Mouse (Mus musculus): ENCODE data around the gene Sprr2a3.
"Not testable (repeated sequence)": the region's sequence is repeated elsewhere in the genome, so short reads cannot be mapped to it uniquely, and the experiment has no call there.

Sprr2a3 gene

DNA sequence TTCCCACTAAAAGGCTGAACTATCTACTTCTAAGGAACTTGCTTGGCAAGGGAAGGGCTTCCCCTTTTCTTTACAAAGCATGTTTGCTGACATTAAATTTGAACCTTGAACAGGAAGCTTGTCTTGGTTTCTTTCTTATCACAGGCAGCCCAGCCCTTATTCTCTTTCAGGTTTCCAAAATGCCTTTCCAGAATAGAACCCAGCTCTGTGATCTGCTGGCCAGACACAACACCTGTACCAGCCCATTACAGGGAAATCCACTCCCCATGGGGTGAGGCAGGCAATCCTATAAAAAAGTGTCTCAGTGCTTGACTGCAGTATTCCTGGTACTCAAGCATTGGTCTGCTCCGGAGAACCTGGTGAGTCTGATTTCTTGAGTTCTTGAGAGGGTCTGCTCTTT is at the start of gene Sprr2a3:
Gene Sprr2a3, plus strand, starts transcription at position 317 of the 400 bp plus-strand sequence.
- DNase-seq (ENCODE audit: low spot score) = not testable (repeated sequence)

DNA sequence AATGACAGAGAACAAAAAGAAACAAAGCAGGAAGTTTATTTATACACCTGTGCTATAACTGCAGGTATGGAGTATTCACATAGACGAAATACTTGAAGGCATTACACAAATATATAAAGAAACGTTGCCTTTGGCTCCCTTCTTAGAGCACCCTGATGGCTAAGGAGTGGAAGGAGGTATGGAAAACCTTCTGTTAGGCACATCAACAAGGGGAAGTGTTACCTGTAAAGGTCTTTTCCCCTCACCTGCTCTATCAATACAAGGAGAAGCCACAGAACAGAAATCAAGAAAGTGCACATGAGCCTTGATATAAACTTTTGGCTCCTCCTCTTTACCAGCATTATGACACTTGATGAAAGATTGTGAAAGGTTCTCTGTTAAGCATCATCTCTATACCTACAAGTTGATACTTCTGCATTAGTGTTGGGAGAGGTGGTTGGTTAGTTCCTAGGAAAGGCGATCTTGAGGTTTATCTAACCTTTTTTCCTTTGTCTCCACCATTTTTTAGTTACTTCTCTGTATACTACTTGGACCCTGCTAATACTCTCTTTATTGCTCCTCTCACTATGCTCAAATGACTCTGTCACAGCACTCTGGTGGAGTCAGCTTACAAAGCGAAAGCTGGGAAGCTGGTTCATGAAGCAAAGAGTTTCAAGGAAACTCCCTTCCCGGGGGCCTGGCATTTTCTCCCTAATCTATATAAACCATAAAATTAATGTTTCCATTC is 48.6 kb upstream of the Sprr2a3 start:
- DNase-seq (ENCODE audit: low spot score) = not testable (repeated sequence)

- DNase-seq (ENCODE audit: low spot score) = not testable (repeated sequence)
Measured at GRCm38 (mm10) chr3:92238736-92239135, 46.5 kb upstream of the Sprr2a3 start.

GRCm38 (mm10) chr3:92239197-92239596 is 46.0 kb upstream of the Sprr2a3 start:
- not testable (repeated sequence) for DNase-seq (ENCODE audit: low spot score)

- not testable (repeated sequence) for DNase-seq (ENCODE audit: low spot score)
Measured at GRCm38 (mm10) chr3:92244833-92245232, 40.4 kb upstream of the Sprr2a3 start.

GRCm38 (mm10) chr3:92246245-92246644 is 39.0 kb upstream of the Sprr2a3 start:
- not testable (repeated sequence) for DNase-seq (ENCODE audit: low spot score)

DNA sequence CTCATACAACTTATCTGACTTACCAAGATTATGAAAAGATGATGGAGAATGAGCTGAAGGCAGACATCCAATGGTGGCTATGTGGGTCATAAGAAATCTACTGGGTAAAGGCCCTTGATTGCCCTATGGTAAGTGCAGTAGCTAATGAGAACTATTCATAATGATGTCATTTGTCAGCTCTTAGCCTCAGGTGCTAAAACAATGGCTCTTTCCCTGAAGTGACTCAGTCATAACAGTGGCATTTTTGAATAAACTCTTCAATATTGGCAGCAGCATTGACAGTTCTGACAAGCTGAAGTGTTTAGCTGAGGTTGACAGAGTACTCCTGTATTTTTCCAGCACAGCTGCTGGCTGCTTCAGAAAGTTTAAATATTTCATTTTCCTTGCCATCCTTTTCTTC is 36.7 kb upstream of the Sprr2a3 start:
- DNase-seq (ENCODE audit: low spot score) = not testable (repeated sequence)

- not testable (repeated sequence) for DNase-seq (ENCODE audit: low spot score)
Measured at GRCm38 (mm10) chr3:92250450-92250849, 34.8 kb upstream of the Sprr2a3 start.

- DNase-seq (ENCODE audit: low spot score) = not testable (repeated sequence)
Measured at GRCm38 (mm10) chr3:92253860-92254259, 31.4 kb upstream of the Sprr2a3 start.

GRCm38 (mm10) chr3:92258526-92258925 is 26.7 kb upstream of the Sprr2a3 start:
- not testable (repeated sequence) for DNase-seq (ENCODE audit: low spot score)

DNA sequence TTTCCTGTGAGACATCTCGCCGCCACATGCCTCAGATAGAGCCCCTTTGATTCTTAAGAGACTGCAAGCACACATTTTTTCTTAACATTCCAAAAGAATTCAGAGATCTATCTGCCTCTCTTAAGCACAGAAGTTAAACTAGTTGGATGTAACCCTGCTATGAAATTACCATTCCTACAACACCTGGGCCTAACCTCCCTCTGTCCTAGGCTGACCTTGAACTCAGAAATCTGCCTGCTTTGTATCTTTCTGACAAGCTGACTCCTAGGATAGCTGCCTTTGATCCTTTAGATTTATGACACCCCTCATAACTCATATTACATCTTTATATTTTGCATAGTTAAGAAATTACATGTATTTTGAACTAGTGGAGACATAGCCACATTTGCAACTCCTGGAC is 21.8 kb upstream of the Sprr2a3 start:
- DNase-seq (ENCODE audit: low spot score) = not testable (repeated sequence)

GRCm38 (mm10) chr3:92271414-92271985 is 13.7 kb upstream of the Sprr2a3 start:
- DNase-seq (ENCODE audit: low spot score) = not testable (repeated sequence)

DNA sequence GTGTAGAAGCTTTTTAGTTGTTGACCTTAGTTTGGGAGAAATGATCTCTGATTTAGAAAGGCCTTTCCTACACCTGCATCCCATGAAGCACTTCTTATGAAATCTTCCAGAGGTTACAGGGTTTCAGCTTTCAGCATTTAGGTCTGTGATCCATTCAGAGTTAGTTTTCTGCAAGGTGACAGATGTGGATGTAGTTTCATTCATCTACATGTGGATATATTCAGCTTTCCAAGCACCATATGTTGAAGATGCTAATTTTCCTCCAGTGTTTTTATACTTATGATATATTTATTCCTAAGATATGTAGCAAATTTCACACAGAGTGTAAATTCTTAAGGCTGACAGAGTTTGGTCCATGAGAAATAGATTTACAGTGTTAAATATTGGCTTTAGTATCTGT is 11.7 kb upstream of the Sprr2a3 start:
- DNase-seq (ENCODE audit: low spot score) = not testable (repeated sequence)

- not testable (repeated sequence) for DNase-seq (ENCODE audit: low spot score)
Measured at GRCm38 (mm10) chr3:92274018-92274417, 11.2 kb upstream of the Sprr2a3 start.

- not testable (repeated sequence) for DNase-seq (ENCODE audit: low spot score)
Measured at GRCm38 (mm10) chr3:92279663-92280062, 5.6 kb upstream of the Sprr2a3 start.

DNA sequence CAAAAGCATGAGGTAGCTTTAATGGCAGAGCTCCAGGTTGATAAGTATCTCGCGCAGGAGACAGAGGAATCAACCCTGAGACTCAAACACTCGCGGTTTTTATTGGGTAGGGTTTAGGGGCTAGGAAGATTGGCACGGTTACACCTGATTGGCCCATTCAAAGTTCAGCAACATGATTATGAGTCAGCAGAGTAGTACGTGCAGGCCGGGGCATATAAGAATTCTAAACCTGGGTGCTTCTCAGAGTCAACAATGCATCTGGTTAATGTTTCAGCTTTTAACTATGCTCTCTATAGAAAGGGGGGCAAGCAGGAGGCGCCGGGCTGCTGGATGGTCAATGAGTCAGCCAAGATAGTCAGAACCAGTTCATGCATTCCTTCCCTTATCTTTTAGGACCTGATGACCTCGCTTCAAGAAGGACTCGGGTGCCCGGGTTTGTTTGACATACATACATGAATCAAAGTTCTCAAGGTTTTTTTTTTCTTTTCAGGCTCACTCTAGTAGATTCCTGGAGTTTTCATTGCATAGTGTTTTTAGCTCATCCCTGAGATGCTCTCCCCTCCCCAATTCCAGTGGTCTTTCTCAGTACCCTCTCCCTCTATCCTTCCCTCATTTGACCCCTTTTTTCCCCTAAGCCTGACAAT is 4.1 kb upstream of the Sprr2a3 start:
- DNase-seq (ENCODE audit: low spot score) = not testable (repeated sequence)

- not testable (repeated sequence) for DNase-seq (ENCODE audit: low spot score)
Measured at GRCm38 (mm10) chr3:92288489-92288888, 3.3 kb downstream of the Sprr2a3 start.

DNA sequence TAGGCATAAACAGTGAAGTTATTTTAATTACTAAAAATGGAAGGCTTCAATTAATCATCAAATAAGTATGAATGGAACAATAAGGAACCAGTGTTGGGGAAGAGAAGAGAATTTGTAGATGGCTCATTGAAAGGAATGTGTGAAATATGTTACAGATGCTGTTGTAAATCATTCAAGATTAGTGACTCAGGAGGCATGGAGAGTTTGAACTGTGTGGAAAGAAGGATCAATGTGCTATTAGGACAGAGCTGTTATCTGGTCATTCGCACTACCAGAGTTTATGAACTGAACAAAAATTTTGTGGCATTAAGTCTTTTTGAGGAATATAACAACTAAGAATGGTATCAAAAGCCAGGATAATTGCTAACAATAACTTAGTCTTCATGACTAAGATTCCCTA is 22.2 kb downstream of the Sprr2a3 start:
- no peak for DNase-seq (ENCODE audit: low spot score)

DNA sequence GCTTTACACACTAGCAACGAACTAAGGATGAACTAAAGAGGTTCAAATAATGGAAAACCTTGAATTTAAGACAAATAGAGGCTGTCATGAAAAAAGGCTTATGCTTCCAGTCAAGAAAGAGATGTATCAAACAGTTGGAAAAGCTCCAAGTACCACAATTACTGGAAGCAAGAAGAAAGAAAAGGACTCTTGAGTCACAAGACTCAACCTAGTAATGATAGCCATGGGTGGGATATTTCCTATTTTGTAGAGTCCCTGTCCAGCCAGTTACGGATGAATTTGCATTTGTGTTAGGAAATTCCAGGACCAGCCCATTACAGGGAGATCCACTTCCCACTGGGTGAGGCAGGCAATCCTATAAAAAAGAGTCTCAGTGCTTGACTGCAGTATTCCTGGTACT is 31.1 kb downstream of the Sprr2a3 start, which contains the start of gene Sprr2b:
Gene Sprr2b, plus strand, starts transcription at position 301 of the 400 bp plus-strand sequence.
- no peak for DNase-seq (ENCODE audit: low spot score)

DNA sequence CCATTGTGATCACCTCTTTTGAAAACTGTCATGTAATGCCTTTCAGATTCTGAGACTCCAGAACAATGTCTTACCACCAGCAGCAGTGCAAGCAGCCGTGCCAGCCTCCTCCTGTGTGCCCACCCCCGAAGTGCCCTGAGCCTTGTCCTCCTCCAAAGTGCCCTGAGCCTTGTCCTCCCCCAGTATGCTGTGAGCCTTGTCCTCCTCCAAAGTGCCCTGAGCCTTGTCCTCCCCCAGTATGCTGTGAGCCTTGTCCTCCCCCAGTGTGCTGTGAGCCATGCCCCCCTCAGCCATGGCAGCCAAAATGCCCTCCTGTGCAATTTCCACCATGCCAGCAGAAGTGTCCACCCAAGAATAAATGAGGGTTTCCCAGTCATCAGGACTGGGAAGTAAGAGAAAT is 32.2 kb downstream of the Sprr2a3 start:
- DNase-seq (ENCODE audit: low spot score) = no peak

DNA sequence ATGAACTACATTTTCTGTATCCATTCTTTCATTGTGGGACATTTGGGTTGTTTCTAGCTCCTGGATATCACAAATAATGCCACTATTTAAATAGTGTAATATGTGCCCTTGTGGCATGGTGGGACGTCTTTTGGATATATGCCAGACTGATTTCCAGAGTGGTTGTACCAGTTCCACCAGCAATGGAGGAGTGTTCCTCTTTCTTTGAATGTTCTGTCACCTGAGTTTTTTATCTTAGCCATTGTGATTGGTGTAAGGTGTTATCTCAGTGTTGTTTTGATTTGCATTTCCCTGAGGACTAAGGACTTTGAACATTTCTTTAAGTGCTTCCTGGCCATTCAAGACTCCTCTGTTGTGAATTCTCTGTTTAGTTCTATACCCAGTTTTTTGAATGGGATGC is 51.1 kb downstream of the Sprr2a3 start:
- DNase-seq (ENCODE audit: low spot score) = no peak

- no peak for DNase-seq (ENCODE audit: low spot score)
Measured at GRCm38 (mm10) chr3:92338840-92339239, 53.6 kb downstream of the Sprr2a3 start, which contains the start of gene Sprr2d. Sprr2d (plus strand) TSS chr3:92339140.

Data from testis, postnatal 14 days (tissue).